Mouse (Mus musculus): ENCODE measurements around the gene Stx1b. TPM values are rescaled to one million over a fixed set of nuclear protein-coding genes. Genes with fewer than 3 reads are reported as not detected.

Gene Stx1b
- not detected for polyA plus RNA-seq (2017; shearing (Covaris generic))

GRCm38 (mm10) chr7:127824176-127824871 is at the start of gene Stx1b, which contains the start of gene Stx4a:
Gene Stx1b, minus strand, starts transcription at chr7:127824549.
Gene Stx4a, plus strand, starts transcription at chr7:127824294.

GRCm38 (mm10) chr7:127800435-127801009 is 23.8 kb downstream of the Stx1b start, which contains the start of gene Hsd3b7:
Gene Hsd3b7, plus strand, starts transcription at chr7:127800604.

GRCm38 (mm10) chr7:127785308-127785707 is 39.0 kb downstream of the Stx1b start, which contains the start of gene Gm49388:
Gene Gm49388, plus strand, starts transcription at chr7:127785608.

GRCm38 (mm10) chr7:127776426-127776825 is 47.9 kb downstream of the Stx1b start, which contains the start of gene Setd1a:
Gene Setd1a, plus strand, starts transcription at chr7:127776670.

GRCm38 (mm10) chr7:127769651-127770038 is 54.7 kb downstream of the Stx1b start, which contains the start of gene Orai3:
Gene Orai3, plus strand, starts transcription at chr7:127769815.

Other genes starting within 250 kb of the Stx1b start
- 0.46 TPM for gene Ccdc189, start 236.0 kb downstream of the Stx1b start, polyA plus RNA-seq (2017; shearing (Covaris generic))
- 137 TPM for gene Rnf40, start 235.8 kb downstream of the Stx1b start, polyA plus RNA-seq (2017; shearing (Covaris generic))
- 0.85 TPM for gene Zfp629, start 208.8 kb downstream of the Stx1b start, polyA plus RNA-seq (2017; shearing (Covaris generic))
- 35.3 TPM for gene Bcl7c, start 115.6 kb downstream of the Stx1b start, polyA plus RNA-seq (2017; shearing (Covaris generic))
- gene Ctf1, start 111.8 kb downstream of the Stx1b start, polyA plus RNA-seq (2017; shearing (Covaris generic)) = not detected
- gene Ctf2, start 92.4 kb downstream of the Stx1b start, polyA plus RNA-seq (2017; shearing (Covaris generic)) = not detected
- gene Fbxl19, start 80.0 kb downstream of the Stx1b start, polyA plus RNA-seq (2017; shearing (Covaris generic)) = 0.65 TPM
- 3.5 TPM for gene Orai3, start 54.7 kb downstream of the Stx1b start, polyA plus RNA-seq (2017; shearing (Covaris generic))
- 4.3 TPM for gene Setd1a, start 47.9 kb downstream of the Stx1b start, polyA plus RNA-seq (2017; shearing (Covaris generic))
- not detected for gene Gm49388, start 38.9 kb downstream of the Stx1b start, polyA plus RNA-seq (2017; shearing (Covaris generic))
- 0.75 TPM for gene Hsd3b7, start 23.9 kb downstream of the Stx1b start, polyA plus RNA-seq (2017; shearing (Covaris generic))
- gene Stx4a, start 255 bp downstream of the Stx1b start, polyA plus RNA-seq (2017; shearing (Covaris generic)) = 122 TPM
- gene Zfp646, start 51.7 kb upstream of the Stx1b start, polyA plus RNA-seq (2017; shearing (Covaris generic)) = 30.0 TPM
- 13.1 TPM for gene Zfp668, start 52.3 kb upstream of the Stx1b start, polyA plus RNA-seq (2017; shearing (Covaris generic))
- gene Prss53, start 66.4 kb upstream of the Stx1b start, polyA plus RNA-seq (2017; shearing (Covaris generic)) = 0.73 TPM
- gene Gm21974, start 70.9 kb upstream of the Stx1b start, polyA plus RNA-seq (2017; shearing (Covaris generic)) = not detected
- 33.6 TPM for gene Vkorc1, start 71.1 kb upstream of the Stx1b start, polyA plus RNA-seq (2017; shearing (Covaris generic))
- 37.3 TPM for gene Bckdk, start 79.5 kb upstream of the Stx1b start, polyA plus RNA-seq (2017; shearing (Covaris generic))
- 39.5 TPM for gene Kat8, start 88.0 kb upstream of the Stx1b start, polyA plus RNA-seq (2017; shearing (Covaris generic))
- not detected for gene Prss8, start 105.6 kb upstream of the Stx1b start, polyA plus RNA-seq (2017; shearing (Covaris generic))
- gene Prss36, start 122.2 kb upstream of the Stx1b start, polyA plus RNA-seq (2017; shearing (Covaris generic)) = 1.7 TPM
- gene Fus, start 142.9 kb upstream of the Stx1b start, polyA plus RNA-seq (2017; shearing (Covaris generic)) = 242 TPM
- gene Pycard, start 169.3 kb upstream of the Stx1b start, polyA plus RNA-seq (2017; shearing (Covaris generic)) = 94.8 TPM
- gene Trim72, start 179.4 kb upstream of the Stx1b start, polyA plus RNA-seq (2017; shearing (Covaris generic)) = not detected
- gene Itgam, start 238.1 kb upstream of the Stx1b start, polyA plus RNA-seq (2017; shearing (Covaris generic)) = 2.0 TPM
- not detected for gene Gm49368, start 238.1 kb upstream of the Stx1b start, polyA plus RNA-seq (2017; shearing (Covaris generic))